Mouse (Mus musculus): Measurements from ENCODE around the gene Zbtb9.

The Zbtb9 gene

GRCm38 (mm10) chr17:26947231-26948100 lies 25.5 kb upstream of the Zbtb9 start:
- DNase-seq (ENCODE audit: low spot score) = no peak

GRCm38 (mm10) chr17:26948316-26949050 lies 24.5 kb upstream of the Zbtb9 start:
- peak; percentile 66 for DNase-seq (ENCODE audit: low spot score)

GRCm38 (mm10) chr17:26949051-26949577 lies 23.9 kb upstream of the Zbtb9 start:
- peak; percentile 67 for DNase-seq (ENCODE audit: low spot score)

- no peak for DNase-seq (ENCODE audit: low spot score)
Measured at GRCm38 (mm10) chr17:26949866-26950265, 23.1 kb upstream of the Zbtb9 start.

GRCm38 (mm10) chr17:26950560-26951288 lies 22.2 kb upstream of the Zbtb9 start:
- no peak for DNase-seq (ENCODE audit: low spot score)

- peak; percentile 92 for DNase-seq (ENCODE audit: low spot score)
Measured at GRCm38 (mm10) chr17:26951406-26951805, 21.6 kb upstream of the Zbtb9 start.

- DNase-seq (ENCODE audit: low spot score) = no peak
Measured at GRCm38 (mm10) chr17:26951952-26952877, 20.8 kb upstream of the Zbtb9 start.

- no peak for DNase-seq (ENCODE audit: low spot score)
Measured at GRCm38 (mm10) chr17:26953201-26953600, 19.8 kb upstream of the Zbtb9 start.

- DNase-seq (ENCODE audit: low spot score) = no peak
Measured at GRCm38 (mm10) chr17:26953726-26954125, 19.2 kb upstream of the Zbtb9 start.

- DNase-seq (ENCODE audit: low spot score) = no peak
Measured at GRCm38 (mm10) chr17:26956309-26956708, 16.7 kb upstream of the Zbtb9 start.

GRCm38 (mm10) chr17:26956895-26957294 lies 16.1 kb upstream of the Zbtb9 start:
- no peak for DNase-seq (ENCODE audit: low spot score)

- DNase-seq (ENCODE audit: low spot score) = no peak
Measured at GRCm38 (mm10) chr17:26957872-26958271, 15.1 kb upstream of the Zbtb9 start.

GRCm38 (mm10) chr17:26958880-26959279 lies 14.1 kb upstream of the Zbtb9 start:
- no peak for DNase-seq (ENCODE audit: low spot score)

- no peak for DNase-seq (ENCODE audit: low spot score)
Measured at GRCm38 (mm10) chr17:26959815-26960214, 13.2 kb upstream of the Zbtb9 start.

GRCm38 (mm10) chr17:26961572-26962240 lies 11.3 kb upstream of the Zbtb9 start:
- no peak for DNase-seq (ENCODE audit: low spot score)

- DNase-seq (ENCODE audit: low spot score) = no peak
Measured at GRCm38 (mm10) chr17:26966993-26967392, 6.0 kb upstream of the Zbtb9 start.

- DNase-seq (ENCODE audit: low spot score) = no peak
Measured at GRCm38 (mm10) chr17:26967477-26967876, 5.5 kb upstream of the Zbtb9 start.

- no peak for DNase-seq (ENCODE audit: low spot score)
Measured at GRCm38 (mm10) chr17:26968200-26968611, 4.8 kb upstream of the Zbtb9 start.

- DNase-seq (ENCODE audit: low spot score) = no peak
Measured at GRCm38 (mm10) chr17:26969257-26969656, 3.7 kb upstream of the Zbtb9 start.

GRCm38 (mm10) chr17:26970221-26970620 lies 2.7 kb upstream of the Zbtb9 start:
- DNase-seq (ENCODE audit: low spot score) = no peak

Data from embryo, embryonic 10.5 days (tissue).